Mouse (Mus musculus) c-Kit-positive CD71-negative TER-119-negative erythroid progenitor cells, embryonic 14.5 days (primary cell): Measurements from ENCODE around the gene Gm4924.
A peak's percentile ranks its signal among the peaks of the same experiment; 100 is the strongest.

Experiments
- DNase-seq: peaks from one replicate; pipeline ENCODE4 v3.0.0-alpha.2; 2013; ENCODE audit warnings: low read depth

Gm4924 gene

DNA sequence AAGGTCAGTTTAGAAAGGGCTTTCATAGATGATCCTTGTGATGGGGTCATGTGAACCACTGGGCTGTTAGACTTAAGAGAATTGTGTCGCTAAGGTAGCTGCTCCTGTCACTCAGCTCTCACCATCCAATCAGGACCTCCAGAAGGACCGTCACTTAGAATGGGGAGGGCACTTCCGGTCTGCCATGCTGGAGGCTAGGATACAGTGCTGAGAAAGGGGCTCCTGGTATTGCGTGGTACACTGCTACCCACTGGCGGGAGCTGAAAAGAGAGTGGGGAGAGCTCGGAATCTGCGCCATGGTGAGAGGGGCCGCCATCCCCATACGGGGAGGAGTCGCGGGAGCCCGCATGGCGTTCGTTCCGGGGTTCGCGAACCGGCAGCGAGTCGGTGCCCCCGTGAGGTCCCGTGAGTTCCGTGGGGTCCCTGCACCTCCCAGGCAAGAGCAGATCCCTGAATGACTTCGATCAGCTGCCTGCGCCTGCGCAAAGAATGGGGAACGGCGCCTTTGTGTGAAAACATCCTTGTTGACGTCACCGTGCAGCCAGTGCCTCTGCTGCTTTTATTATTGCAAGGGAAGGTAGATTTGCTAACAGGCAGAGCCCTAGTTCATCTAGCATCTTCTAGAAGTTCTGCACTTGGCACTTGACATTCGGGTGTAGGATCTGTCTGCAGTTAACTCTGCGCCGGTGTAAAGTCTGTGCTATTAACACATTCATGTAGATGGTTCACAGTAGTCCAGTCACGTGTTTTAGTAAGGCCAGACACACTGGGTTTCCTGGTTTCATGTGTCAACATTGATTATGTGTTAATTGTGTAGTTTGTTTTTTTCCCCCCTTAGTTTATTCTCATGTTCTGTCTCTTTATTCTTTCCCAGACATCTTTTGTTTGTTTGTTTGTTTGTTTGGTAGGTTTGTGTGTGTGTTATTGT is at the start of gene Gm4924:
Gene Gm4924 (plus strand): TSS at position 173 of the 928 bp plus-strand sequence.
- peak; percentile 61 for DNase-seq

DNA sequence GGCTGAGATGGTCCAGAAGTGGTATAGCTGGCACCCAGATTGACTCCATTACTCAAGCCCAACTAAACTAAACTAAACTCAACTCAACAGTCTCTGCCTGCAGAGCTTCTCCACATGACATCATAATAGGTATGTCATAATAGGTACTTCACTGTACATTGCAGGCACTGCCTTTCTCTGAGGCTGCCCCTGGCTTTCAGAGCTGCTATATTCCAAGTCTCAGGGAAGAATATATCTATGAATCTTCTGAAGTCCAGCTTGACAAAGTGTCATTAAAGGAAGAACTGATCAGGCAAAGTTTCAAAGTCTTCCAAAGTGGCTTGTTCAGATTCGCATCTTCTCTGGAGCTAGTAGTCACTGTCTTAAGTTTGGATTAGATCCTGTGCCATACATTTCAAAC is 37.6 kb upstream of the Gm4924 start, which contains the start of gene 4932415D10Rik:
Gene 4932415D10Rik (minus strand): TSS at position 101 of the 400 bp plus-strand sequence.
- no peak for DNase-seq

DNA sequence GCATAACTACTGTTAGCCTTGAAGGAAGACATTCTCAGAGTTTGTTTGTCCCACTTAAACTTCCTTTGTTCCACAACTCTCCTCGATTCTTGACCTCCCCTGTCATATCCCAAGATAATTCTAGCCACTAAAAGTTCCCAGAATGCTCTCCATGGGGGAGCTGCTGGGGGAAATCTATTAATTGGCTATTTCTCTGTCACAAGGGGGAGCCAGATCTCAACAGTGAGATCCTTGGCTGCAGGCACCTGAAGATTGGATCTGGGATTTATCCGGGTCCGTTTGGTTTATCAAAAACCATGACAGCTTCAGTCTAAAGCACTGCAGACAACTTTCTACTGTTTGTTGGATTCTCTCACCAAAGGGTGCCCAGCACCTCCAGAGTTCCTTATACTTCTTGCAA is 33.9 kb upstream of the Gm4924 start:
- DNase-seq: no peak

DNA sequence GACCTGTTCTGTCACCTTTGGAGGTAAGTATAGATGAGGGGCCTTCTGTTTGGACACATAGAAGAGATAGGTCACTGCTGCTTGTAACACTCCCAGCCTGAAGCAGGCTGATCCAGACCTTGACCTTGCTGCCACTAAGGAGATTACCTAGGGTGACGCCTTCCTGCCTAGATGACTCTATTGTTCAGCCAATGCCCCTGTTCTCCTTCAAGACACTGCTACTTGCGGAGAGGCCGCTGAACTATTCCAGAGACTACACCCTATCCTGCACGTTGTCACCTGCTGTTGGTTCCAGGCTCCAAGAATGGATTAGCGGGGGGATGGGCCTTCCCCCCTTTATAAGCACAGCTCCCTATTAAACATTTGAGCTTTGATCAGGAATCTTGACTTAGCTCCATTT is 24.2 kb upstream of the Gm4924 start:
- no peak for DNase-seq

DNA sequence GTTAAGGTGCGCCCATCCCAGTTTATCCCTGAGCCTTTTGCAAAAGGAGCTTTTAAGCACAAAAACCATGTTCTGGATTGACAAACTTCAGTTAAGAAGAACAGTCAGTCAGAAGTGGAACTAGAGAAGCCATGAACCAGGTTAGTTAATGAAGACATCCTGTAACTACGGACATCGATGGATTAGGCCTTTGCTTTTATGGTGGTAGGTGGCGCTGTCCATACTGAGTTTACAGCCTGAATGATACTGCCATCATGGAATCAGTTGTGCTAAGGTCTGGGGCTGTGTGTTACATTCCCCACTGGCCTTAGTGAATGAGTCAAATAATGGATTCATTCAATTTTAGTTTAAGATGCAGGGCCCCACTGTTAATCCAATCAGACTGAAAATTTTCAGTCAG is 1.3 kb downstream of the Gm4924 start:
- no peak for DNase-seq

DNA sequence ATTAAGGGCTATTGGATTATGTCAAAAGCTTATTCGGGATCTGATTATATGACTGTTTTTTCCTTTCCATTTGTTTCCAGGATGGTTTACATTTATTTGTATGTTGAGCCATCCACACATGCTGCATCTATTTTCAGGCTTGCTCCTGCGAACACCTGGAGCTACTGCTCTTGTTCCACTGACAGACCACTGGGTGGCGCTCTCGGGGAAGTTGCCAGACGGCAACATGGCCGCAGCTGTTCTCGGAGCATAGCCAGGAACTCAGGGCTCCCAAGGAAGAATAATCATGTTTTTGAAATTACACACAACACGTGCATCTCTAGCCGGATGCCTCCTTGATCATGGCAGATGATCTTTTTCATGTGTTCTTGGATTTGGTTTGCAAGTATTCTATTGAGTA is 7.9 kb downstream of the Gm4924 start:
- DNase-seq: no peak

DNA sequence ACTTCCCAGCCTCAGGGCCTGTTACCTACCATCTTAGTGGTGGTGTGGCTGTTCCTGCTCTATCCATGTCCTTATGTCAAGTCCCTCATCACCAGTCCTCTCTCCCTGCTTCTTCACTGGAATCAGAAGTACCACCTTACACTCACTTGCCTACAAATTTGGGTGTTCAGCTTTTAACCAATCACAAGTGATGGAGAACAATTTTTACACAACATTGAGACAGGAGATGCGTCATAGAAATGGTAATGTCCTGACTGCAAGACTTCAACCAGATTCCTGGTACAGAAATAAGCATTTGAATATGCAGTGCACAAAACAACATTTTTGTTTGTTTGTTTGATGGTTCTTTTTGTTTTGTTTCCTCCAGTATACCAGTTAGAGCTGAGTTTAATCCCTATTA is 28.9 kb downstream of the Gm4924 start:
- DNase-seq: no peak

DNA sequence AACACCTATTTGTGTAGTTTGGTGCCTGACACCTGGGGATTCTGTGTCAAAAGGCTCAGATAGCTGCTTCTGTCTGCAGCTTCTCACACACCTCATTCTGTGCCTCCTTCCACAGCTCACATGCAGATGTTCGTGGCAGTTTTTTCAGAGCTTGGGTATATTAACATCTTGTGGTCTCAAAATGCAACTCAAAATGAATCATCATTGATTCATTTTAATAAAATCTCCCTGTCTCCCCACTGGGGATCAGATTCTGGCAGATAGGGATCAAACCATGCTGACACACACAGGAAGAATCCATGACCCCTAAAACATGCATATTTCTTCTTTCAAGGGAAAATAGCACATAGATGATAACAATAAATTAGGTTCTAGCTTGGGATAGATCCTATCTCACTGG is 55.5 kb downstream of the Gm4924 start:
- DNase-seq: no peak

DNA sequence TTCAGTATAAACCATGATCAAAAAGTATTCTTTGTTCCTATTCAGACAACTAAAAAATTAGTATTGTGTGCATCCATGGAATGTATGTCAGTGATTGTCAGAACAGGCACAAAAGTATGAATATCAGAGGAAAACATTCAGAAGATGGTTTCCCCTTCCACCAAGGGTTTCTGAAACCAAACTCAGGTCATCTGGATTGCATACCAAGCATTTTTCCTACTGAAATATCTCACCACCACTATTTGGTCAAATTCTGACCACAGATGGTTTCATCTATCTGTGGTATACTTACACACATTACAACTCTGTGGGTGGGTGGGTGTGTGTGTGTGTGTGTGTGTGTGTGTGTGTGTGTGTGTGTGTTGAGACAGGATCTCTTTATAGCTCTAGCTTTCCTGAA is 69.6 kb downstream of the Gm4924 start:
- no peak for DNase-seq
